Mouse (Mus musculus) kidney, adult 10 weeks (tissue): ENCODE measurements around the gene Cphx2. TPM values are rescaled to one million over a fixed set of nuclear protein-coding genes. Genes with fewer than 3 reads are reported as not detected.

Experiments
- polyA plus RNA-seq: library from polyadenylated mRNA; stranded (reverse); fragments of 350-450 nt; fragmentation: Illumina TruSeq; extraction: RNeasy Lipid Tissue Mini Kit (QIAGEN cat#74804); gene quantifications from one replicate; pipeline ENCODE4 v1.2.3, GENCODE M21; 2014; ENCODE audit warnings: low read depth, low replicate concordance

Gene Cphx2
- polyA plus RNA-seq = not detected

GRCm38 (mm10) chr14:26081216-26081615 is at the start of gene Cphx2:
Gene Cphx2 (plus strand): TSS chr14:26081516.

GRCm38 (mm10) chr14:26042611-26043010 is 38.7 kb upstream of the Cphx2 start, which contains the start of gene Gm9780:
Gene Gm9780 (minus strand): TSS chr14:26042711.

GRCm38 (mm10) chr14:26067325-26067633 is 14.0 kb upstream of the Cphx2 start, which contains the start of gene Tmem254c:
Gene Tmem254c (minus strand): TSS chr14:26067355.

GRCm38 (mm10) chr14:26081997-26082396 is 681 bp downstream of the Cphx2 start, which contains the start of gene Cphx3:
Gene Cphx3 (plus strand): TSS chr14:26082297.

GRCm38 (mm10) chr14:26118150-26118549 is 36.8 kb downstream of the Cphx2 start, which contains the start of gene Duxbl2:
Gene Duxbl2 (plus strand): TSS chr14:26118349.

Other genes with a start within 250 kb of the Cphx2 start
- 34.0 TPM for gene Anxa11, start 239.4 kb upstream of the Cphx2 start, polyA plus RNA-seq
- not detected for gene Plac9a, start 178.4 kb upstream of the Cphx2 start, polyA plus RNA-seq
- gene Tmem254a, start 153.8 kb upstream of the Cphx2 start, polyA plus RNA-seq = 54.1 TPM
- 0.81 TPM for gene Cphx1, start 143.2 kb upstream of the Cphx2 start, polyA plus RNA-seq
- not detected for gene Duxbl1, start 102.9 kb upstream of the Cphx2 start, polyA plus RNA-seq
- 3.8 TPM for gene Gm9780, start 38.8 kb upstream of the Cphx2 start, polyA plus RNA-seq
- gene Tmem254c, start 14.2 kb upstream of the Cphx2 start, polyA plus RNA-seq = not detected
- not detected for gene Cphx3, start 781 bp downstream of the Cphx2 start, polyA plus RNA-seq
- not detected for gene Duxbl2, start 36.8 kb downstream of the Cphx2 start, polyA plus RNA-seq
- gene Plac9b, start 101.0 kb downstream of the Cphx2 start, polyA plus RNA-seq = not detected
- gene Tmem254b, start 125.5 kb downstream of the Cphx2 start, polyA plus RNA-seq = 200 TPM
- not detected for gene Duxbl3, start 176.4 kb downstream of the Cphx2 start, polyA plus RNA-seq